Mouse (Mus musculus): ENCODE measurements around the gene Atxn1l. TPM values are rescaled to one million over a fixed set of nuclear protein-coding genes. Genes with fewer than 3 reads are reported as not detected.
A peak's percentile ranks its signal among the peaks of the same experiment; 100 is the strongest.

Gene Atxn1l
- polyA plus RNA-seq, 1 experiment from 2014 or later = 7.5 TPM

DNA sequence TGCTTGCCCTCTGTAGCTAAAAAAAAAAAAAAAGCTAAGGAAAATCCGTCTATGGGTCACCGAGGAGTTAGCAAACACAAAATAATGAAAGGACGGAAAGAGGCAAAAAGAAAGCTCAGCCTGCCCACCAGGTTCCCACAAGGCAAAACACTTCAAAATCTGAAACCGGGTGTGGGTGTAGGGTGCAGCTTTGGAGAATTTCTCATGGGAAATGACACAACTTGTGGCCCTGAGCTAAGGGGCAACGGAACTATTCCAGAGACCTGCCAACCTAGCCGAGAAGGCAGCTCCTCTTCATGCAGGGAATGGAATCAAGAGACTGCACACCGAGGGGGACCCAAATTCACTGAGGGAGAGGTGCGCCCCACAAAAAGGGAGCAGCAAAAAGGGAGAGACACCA is 720 bp downstream of the Atxn1l start:
- ATAC-seq (ENCODE audit: low FRiP score, low TSS enrichment) = 0 out of 2 replicates have a peak, but pooled peaks have one; percentile 18
- Histone ChIP-seq H3K4me1 (ENCODE audit: insufficient read depth, low read length) (peaks cover 12% of the 10 kb centered on the region), H3K4me2 (replicated peaks; ENCODE audit: low read depth, low read length) (peak overlapping the region; percentile 71), H3K27me3 (ENCODE audit: insufficient read depth, low read length) (no peaks in the 10 kb centered on the region), H3K9ac (replicated peaks; ENCODE audit: low read length) (peak overlapping the region; percentile 93), H3K4me3 (ENCODE audit: low read length) (peak overlapping the region; percentile 85), H3K27ac (ENCODE audit: low read length) (no peak overlapping the region; the same call in 1 of the 2 replicates), H3K36me3 (ENCODE audit: insufficient read depth, low read length) (peaks cover 23% of the 10 kb centered on the region), H3K9me3 (ENCODE audit: low read length) (no peaks in the 10 kb centered on the region)
- 5% methylated on average over 8 of the region's 8 CpGs for WGBS

- no peak overlapping the region for H3K4me3 ChIP-seq (ENCODE audit: low read length)
- H3K27ac ChIP-seq (ENCODE audit: low read length) = no peak overlapping the region
- peaks cover 31% of the 10 kb centered on the region for H3K36me3 ChIP-seq (ENCODE audit: insufficient read depth, low read length)
- ATAC-seq (ENCODE audit: low FRiP score, low TSS enrichment) = no peak
- no peak overlapping the region for H3K4me2 ChIP-seq (replicated peaks; ENCODE audit: low read depth, low read length)
- WGBS = 76% methylated on average over 3 of the region's 3 CpGs
- no peaks in the 10 kb centered on the region for H3K9me3 ChIP-seq (ENCODE audit: low read length)
- H3K27me3 ChIP-seq (ENCODE audit: insufficient read depth, low read length) = no peaks in the 10 kb centered on the region
- no peak overlapping the region for H3K9ac ChIP-seq (replicated peaks; ENCODE audit: low read length)
- H3K4me1 ChIP-seq (ENCODE audit: insufficient read depth, low read length) = peaks cover 12% of the 10 kb centered on the region
These were observed 3.5 kb downstream of the Atxn1l start for GRCm38 (mm10) chr8:109734018-109734417.

DNA sequence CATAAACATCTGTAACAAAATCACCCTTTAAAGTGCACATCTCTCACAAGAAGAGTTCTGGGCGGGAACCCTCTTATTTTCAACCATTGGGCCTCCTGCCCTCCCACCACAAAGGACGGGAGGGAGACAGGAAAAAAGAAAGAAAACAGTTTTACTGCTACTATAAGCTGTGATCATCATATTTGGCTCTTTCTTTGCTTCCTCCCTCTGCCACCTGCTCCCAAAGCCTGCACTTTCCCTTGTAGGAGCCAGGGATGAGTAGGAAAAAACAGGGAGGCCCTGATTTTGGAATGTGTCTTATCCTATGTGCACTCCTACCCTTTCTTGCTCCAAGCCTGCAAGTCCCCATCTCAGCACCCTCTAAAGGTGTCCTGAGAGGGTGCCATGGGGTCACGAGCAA is 6.5 kb downstream of the Atxn1l start:
- Histone ChIP-seq H3K27me3 (ENCODE audit: insufficient read depth, low read length) (no peaks in the 10 kb centered on the region), H3K36me3 (ENCODE audit: insufficient read depth, low read length) (peaks cover 36% of the 10 kb centered on the region), H3K4me3 (ENCODE audit: low read length) (no peak overlapping the region), H3K27ac (ENCODE audit: low read length) (no peak overlapping the region), H3K9ac (replicated peaks; ENCODE audit: low read length) (no peak overlapping the region), H3K4me2 (replicated peaks; ENCODE audit: low read depth, low read length) (no peak overlapping the region), H3K9me3 (ENCODE audit: low read length) (no peaks in the 10 kb centered on the region), H3K4me1 (ENCODE audit: insufficient read depth, low read length) (peaks cover 4% of the 10 kb centered on the region)
- no peak for ATAC-seq (ENCODE audit: low FRiP score, low TSS enrichment)
- 76% methylated on average over 3 of the region's 3 CpGs for WGBS

GRCm38 (mm10) chr8:109725106-109725505 is 12.4 kb downstream of the Atxn1l start:
- WGBS = 75% methylated on average over 3 of the region's 3 CpGs

GRCm38 (mm10) chr8:109714961-109715360 is 22.6 kb downstream of the Atxn1l start:
- Histone ChIP-seq H3K36me3 (ENCODE audit: insufficient read depth, low read length) (peaks cover 70% of the 10 kb centered on the region), H3K27ac (ENCODE audit: low read length) (no peak overlapping the region), H3K9me3 (ENCODE audit: low read length) (no peaks in the 10 kb centered on the region), H3K4me2 (replicated peaks; ENCODE audit: low read depth, low read length) (no peak overlapping the region), H3K27me3 (ENCODE audit: insufficient read depth, low read length) (no peaks in the 10 kb centered on the region), H3K4me1 (ENCODE audit: insufficient read depth, low read length) (no peaks in the 10 kb centered on the region), H3K9ac (replicated peaks; ENCODE audit: low read length) (no peak overlapping the region), H3K4me3 (ENCODE audit: low read length) (no peak overlapping the region)
- no peak for ATAC-seq (ENCODE audit: low FRiP score, low TSS enrichment)
- WGBS = 93% methylated on average over 5 of the region's 5 CpGs

More at GRCm38 (mm10) chr8:109725106-109725505, 12.4 kb downstream of the Atxn1l start:
- no peaks in the 10 kb centered on the region for H3K27me3 ChIP-seq (ENCODE audit: insufficient read depth, low read length)
- H3K4me2 ChIP-seq (replicated peaks; ENCODE audit: low read depth, low read length) = no peak overlapping the region
- no peaks in the 10 kb centered on the region for H3K9me3 ChIP-seq (ENCODE audit: low read length)
- H3K4me1 ChIP-seq (ENCODE audit: insufficient read depth, low read length) = no peaks in the 10 kb centered on the region
- peaks cover 62% of the 10 kb centered on the region for H3K36me3 ChIP-seq (ENCODE audit: insufficient read depth, low read length)
- no peak for ATAC-seq (ENCODE audit: low FRiP score, low TSS enrichment)
- no peak overlapping the region for H3K4me3 ChIP-seq (ENCODE audit: low read length)
- 0 out of 2 replicates have a peak overlapping the region, but pooled peaks have one; percentile 28 for H3K27ac ChIP-seq (ENCODE audit: low read length)
- H3K9ac ChIP-seq (replicated peaks; ENCODE audit: low read length) = no peak overlapping the region

GRCm38 (mm10) chr8:109712521-109712920 is 25.0 kb downstream of the Atxn1l start:
- Histone ChIP-seq H3K36me3 (ENCODE audit: insufficient read depth, low read length) (peaks cover 73% of the 10 kb centered on the region), H3K4me1 (ENCODE audit: insufficient read depth, low read length) (peaks cover 8% of the 10 kb centered on the region), H3K27ac (ENCODE audit: low read length) (no peak overlapping the region), H3K27me3 (ENCODE audit: insufficient read depth, low read length) (no peaks in the 10 kb centered on the region), H3K4me2 (replicated peaks; ENCODE audit: low read depth, low read length) (no peak overlapping the region), H3K9me3 (ENCODE audit: low read length) (no peaks in the 10 kb centered on the region), H3K4me3 (ENCODE audit: low read length) (no peak overlapping the region), H3K9ac (replicated peaks; ENCODE audit: low read length) (no peak overlapping the region)
- 83% methylated on average over 1 of the region's 1 CpGs for WGBS
- no peak for ATAC-seq (ENCODE audit: low FRiP score, low TSS enrichment)

DNA sequence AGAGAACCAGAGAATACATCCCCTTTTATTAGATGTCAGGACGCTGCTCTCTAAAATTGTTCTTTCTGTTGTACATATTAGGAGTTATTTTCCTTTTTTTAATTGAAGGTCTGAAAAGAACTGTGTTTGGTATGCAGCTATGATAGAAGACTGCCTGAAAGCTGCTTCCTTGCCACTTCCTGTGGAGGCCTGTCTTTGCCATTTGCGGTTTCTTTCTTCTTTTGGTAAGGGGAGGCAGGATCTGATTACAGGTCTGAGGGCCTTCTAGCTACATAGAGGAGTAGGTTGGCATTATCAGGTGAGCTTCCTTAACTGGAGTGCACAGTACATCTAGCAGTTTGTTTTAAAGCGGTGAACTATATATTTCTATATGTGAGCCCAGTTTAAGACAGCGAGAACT is 29.6 kb downstream of the Atxn1l start:
- no peak overlapping the region for H3K27ac ChIP-seq (ENCODE audit: low read length)
- whole genome bisulfite sequencing = 92% methylated on average over 4 of the region's 4 CpGs
- H3K9me3 ChIP-seq (ENCODE audit: low read length) = no peaks in the 10 kb centered on the region
- no peak overlapping the region for H3K4me3 ChIP-seq (ENCODE audit: low read length)
- no peak overlapping the region for H3K4me2 ChIP-seq (replicated peaks; ENCODE audit: low read depth, low read length)
- peaks cover 42% of the 10 kb centered on the region for H3K36me3 ChIP-seq (ENCODE audit: insufficient read depth, low read length)
- no peak overlapping the region for H3K9ac ChIP-seq (replicated peaks; ENCODE audit: low read length)
- no peaks in the 10 kb centered on the region for H3K27me3 ChIP-seq (ENCODE audit: insufficient read depth, low read length)
- ATAC-seq (ENCODE audit: low FRiP score, low TSS enrichment) = no peak
- H3K4me1 ChIP-seq (ENCODE audit: insufficient read depth, low read length) = peaks cover 27% of the 10 kb centered on the region

GRCm38 (mm10) chr8:109706874-109707237 is 30.7 kb downstream of the Atxn1l start:
- Histone ChIP-seq H3K9ac (replicated peaks; ENCODE audit: low read length) (peak overlapping the region; percentile 100; the same call in 1 of the 2 replicates), H3K4me1 (ENCODE audit: insufficient read depth, low read length) (peaks cover 27% of the 10 kb centered on the region), H3K27me3 (ENCODE audit: insufficient read depth, low read length) (no peaks in the 10 kb centered on the region), H3K4me2 (replicated peaks; ENCODE audit: low read depth, low read length) (peak overlapping the region; percentile 95), H3K36me3 (ENCODE audit: insufficient read depth, low read length) (peaks cover 32% of the 10 kb centered on the region), H3K4me3 (ENCODE audit: low read length) (peak overlapping the region; percentile 96), H3K27ac (ENCODE audit: low read length) (no peak overlapping the region), H3K9me3 (ENCODE audit: low read length) (no peaks in the 10 kb centered on the region)
- 1% methylated on average over 2 of the region's 2 CpGs for WGBS
- ATAC-seq (ENCODE audit: low FRiP score, low TSS enrichment) = no peak; the same call in 1 of the 2 replicates

- Histone ChIP-seq H3K4me2 (replicated peaks; ENCODE audit: low read depth, low read length) (peak overlapping the region; percentile 95), H3K27me3 (ENCODE audit: insufficient read depth, low read length) (no peaks in the 10 kb centered on the region), H3K9me3 (ENCODE audit: low read length) (no peaks in the 10 kb centered on the region), H3K9ac (replicated peaks; ENCODE audit: low read length) (peak overlapping the region; percentile 100), H3K4me1 (ENCODE audit: insufficient read depth, low read length) (peaks cover 27% of the 10 kb centered on the region), H3K4me3 (ENCODE audit: low read length) (peak overlapping the region; percentile 96), H3K36me3 (ENCODE audit: insufficient read depth, low read length) (peaks cover 28% of the 10 kb centered on the region), H3K27ac (ENCODE audit: low read length) (peak overlapping the region; percentile 94)
- ATAC-seq (ENCODE audit: low FRiP score, low TSS enrichment) = peak; percentile 55
- 1% methylated on average over 29 of the region's 30 CpGs for WGBS
These were observed 31.3 kb downstream of the Atxn1l start for GRCm38 (mm10) chr8:109706076-109706873.
